Mouse (Mus musculus): ENCODE results near the gene Ctdsp1. TPM values are rescaled to one million over a fixed set of nuclear protein-coding genes. Genes with fewer than 3 reads are reported as not detected.

Ctdsp1 gene
- 81.1 and 82.0 TPM in 2 replicates for polyA plus RNA-seq (2015; fragmentation: Nextera tagmentation; extraction: Ambion mirVana)

DNA sequence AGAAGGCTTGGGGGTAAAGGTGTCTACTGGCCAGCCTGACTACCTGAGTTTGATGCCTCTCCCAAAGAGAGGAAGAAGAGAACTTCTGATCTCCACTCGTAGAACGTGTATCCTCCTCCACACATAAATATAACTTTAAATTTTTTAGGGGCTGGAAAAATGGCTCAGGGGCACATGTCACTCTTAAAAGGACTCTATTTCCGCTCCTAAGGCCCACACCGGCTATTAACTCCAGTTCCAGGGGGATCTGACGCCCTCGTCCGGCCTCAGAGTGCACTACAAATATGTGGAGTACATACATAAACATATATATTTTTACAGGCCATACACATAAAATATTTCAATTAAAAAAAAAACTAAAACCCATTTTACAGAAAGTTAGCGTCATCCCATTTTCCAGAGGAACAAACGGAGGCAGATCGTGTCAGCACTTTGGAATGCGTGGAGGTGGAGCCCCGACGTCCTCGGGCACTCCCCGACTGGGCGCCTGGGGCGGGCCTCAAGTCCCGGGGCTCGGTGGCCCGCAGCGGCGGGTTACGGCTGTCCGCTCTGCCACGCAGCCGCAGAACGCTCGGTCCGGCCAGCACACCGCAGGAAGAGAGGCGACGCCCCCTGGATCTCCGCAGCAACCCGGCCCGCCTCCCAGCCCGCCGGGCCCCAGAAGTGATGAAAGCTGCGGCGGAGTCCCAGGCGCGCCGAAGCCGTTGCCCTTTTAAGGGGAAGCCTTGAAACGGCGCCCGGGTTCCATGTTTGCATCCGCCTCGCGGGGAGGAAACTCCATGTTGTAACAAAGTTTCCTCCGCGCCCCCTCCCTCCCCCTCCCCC lies at the start of gene Ctdsp1:
Gene Ctdsp1 (plus strand): TSS at position 586 of the 825 bp plus-strand sequence.
- Histone ChIP-seq H3K27ac (peak within 1 kb of the TSS; percentile 98), H3K27me3 (no peaks in the 10 kb centered on the region), H3K36me3 (peaks cover 24% of the 10 kb centered on the region), H3K9ac (peak within 1 kb of the TSS; percentile 99), H3K4me1 (peaks cover 59% of the 10 kb centered on the region), H3K4me3 (replicated peaks) (peak within 1 kb of the TSS; percentile 97), H3K9me3 (replicated peaks) (no peaks in the 10 kb centered on the region), H3K4me2 (peak within 1 kb of the TSS; percentile 93)
- ATAC-seq (replicated peaks; ENCODE audit: low FRiP score) = peak; percentile 71
- WGBS = 2% methylated on average over 49 of the region's 51 CpGs

- H3K4me3 ChIP-seq (replicated peaks) = no peak overlapping the region
- H3K27ac ChIP-seq = 0 out of 2 replicates have a peak overlapping the region, but pooled peaks have one; percentile 27
- no peaks in the 10 kb centered on the region for H3K27me3 ChIP-seq
- peaks cover 36% of the 10 kb centered on the region for H3K4me1 ChIP-seq
- 75% methylated on average over 7 of the region's 7 CpGs for WGBS
- H3K9me3 ChIP-seq (replicated peaks) = no peaks in the 10 kb centered on the region
- H3K4me2 ChIP-seq = no peak overlapping the region
- H3K36me3 ChIP-seq = no peaks in the 10 kb centered on the region
- H3K9ac ChIP-seq = no peak overlapping the region
- ATAC-seq (replicated peaks; ENCODE audit: low FRiP score) = no peak
Observed at GRCm38 (mm10) chr1:74341898-74342297, 49.4 kb upstream of the Ctdsp1 start.

GRCm38 (mm10) chr1:74342308-74342707 lies 49.0 kb upstream of the Ctdsp1 start:
- no peak for ATAC-seq (replicated peaks; ENCODE audit: low FRiP score)

DNA sequence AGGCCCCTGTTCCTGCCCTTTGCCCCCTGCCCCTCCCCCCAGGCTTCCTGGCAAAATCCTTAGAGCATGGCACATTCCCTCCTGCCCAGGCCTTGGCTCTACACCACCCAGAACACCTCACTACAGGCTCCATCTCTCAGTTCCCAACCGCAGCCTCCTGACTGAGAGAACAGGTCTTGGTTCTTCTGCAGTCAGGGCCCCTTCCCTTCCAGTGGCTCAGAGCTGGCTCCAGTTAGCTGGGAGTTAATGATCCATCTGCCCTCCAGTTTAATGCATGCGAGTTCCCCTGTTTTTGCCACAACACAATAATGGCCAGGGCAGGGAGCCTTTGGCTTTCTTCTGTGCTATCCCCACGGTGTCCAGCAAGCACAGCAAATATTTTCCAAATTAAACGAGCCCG lies 48.1 kb upstream of the Ctdsp1 start:
- Histone ChIP-seq H3K4me1 (peaks cover 36% of the 10 kb centered on the region), H3K27ac (peak overlapping the region; percentile 90), H3K4me3 (replicated peaks) (no peak overlapping the region), H3K27me3 (no peaks in the 10 kb centered on the region), H3K4me2 (peak overlapping the region; percentile 12; the same call in 1 of the 2 replicates), H3K36me3 (no peaks in the 10 kb centered on the region), H3K9ac (no peak overlapping the region), H3K9me3 (replicated peaks) (no peaks in the 10 kb centered on the region)
- WGBS = 47% methylated on average over 5 of the region's 5 CpGs
- peak; percentile 85 for ATAC-seq (replicated peaks; ENCODE audit: low FRiP score)

More at GRCm38 (mm10) chr1:74342308-74342707, 49.0 kb upstream of the Ctdsp1 start:
- peaks cover 36% of the 10 kb centered on the region for H3K4me1 ChIP-seq
- no peak overlapping the region for H3K4me2 ChIP-seq
- no peaks in the 10 kb centered on the region for H3K27me3 ChIP-seq
- no peaks in the 10 kb centered on the region for H3K36me3 ChIP-seq
- H3K9ac ChIP-seq = no peak overlapping the region
- H3K27ac ChIP-seq = peak overlapping the region; percentile 90
- H3K4me3 ChIP-seq (replicated peaks) = no peak overlapping the region
- H3K9me3 ChIP-seq (replicated peaks) = no peaks in the 10 kb centered on the region
- 65% methylated on average over 1 of the region's 1 CpGs for WGBS

- peaks cover 36% of the 10 kb centered on the region for H3K4me1 ChIP-seq
- H3K27me3 ChIP-seq = no peaks in the 10 kb centered on the region
- H3K27ac ChIP-seq = peak overlapping the region; percentile 90
- no peak overlapping the region for H3K4me3 ChIP-seq (replicated peaks)
- H3K9ac ChIP-seq = no peak overlapping the region
- H3K4me2 ChIP-seq = no peak overlapping the region
- ATAC-seq (replicated peaks; ENCODE audit: low FRiP score) = no peak
- H3K9me3 ChIP-seq (replicated peaks) = no peaks in the 10 kb centered on the region
- 79% methylated on average over 11 of the region's 11 CpGs for WGBS
- peaks cover 8% of the 10 kb centered on the region for H3K36me3 ChIP-seq
Observed at GRCm38 (mm10) chr1:74344163-74344916, 47.0 kb upstream of the Ctdsp1 start.

DNA sequence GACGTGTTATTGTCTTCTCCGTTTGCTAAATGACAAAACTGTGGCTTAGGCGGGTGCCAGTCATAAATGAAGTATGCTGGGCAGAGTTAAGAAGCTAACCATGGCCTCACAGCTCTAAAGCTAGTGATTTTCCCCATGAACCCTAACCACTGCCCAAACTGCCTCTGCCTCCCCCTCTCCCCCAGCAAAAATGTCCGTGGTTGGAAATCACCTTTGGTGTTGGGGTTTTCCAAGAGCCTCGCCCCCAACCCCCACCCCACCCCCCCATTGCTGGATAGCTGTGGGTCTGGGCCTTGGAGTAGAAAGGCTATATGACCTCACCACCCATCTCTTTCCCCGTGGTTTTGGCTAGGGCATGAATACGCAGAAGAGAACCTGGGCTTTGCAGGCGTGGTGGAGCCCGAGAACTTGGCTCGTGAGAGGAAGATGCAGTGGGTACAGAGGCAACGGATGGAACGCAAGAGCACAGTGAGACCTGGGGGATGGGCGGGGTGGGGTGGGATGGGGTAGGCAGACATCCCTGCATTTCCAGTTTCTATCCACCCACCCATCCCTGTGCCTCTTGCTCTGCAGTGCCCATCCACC lies 40.0 kb upstream of the Ctdsp1 start:
- H3K9ac ChIP-seq = no peak overlapping the region
- H3K36me3 ChIP-seq = peaks cover 31% of the 10 kb centered on the region
- no peak overlapping the region for H3K4me3 ChIP-seq (replicated peaks)
- no peak overlapping the region for H3K4me2 ChIP-seq
- ATAC-seq (replicated peaks; ENCODE audit: low FRiP score) = no peak
- 92% methylated on average over 13 of the region's 13 CpGs for WGBS
- no peak overlapping the region for H3K27ac ChIP-seq
- no peaks in the 10 kb centered on the region for H3K9me3 ChIP-seq (replicated peaks)
- H3K4me1 ChIP-seq = no peaks in the 10 kb centered on the region
- no peaks in the 10 kb centered on the region for H3K27me3 ChIP-seq

DNA sequence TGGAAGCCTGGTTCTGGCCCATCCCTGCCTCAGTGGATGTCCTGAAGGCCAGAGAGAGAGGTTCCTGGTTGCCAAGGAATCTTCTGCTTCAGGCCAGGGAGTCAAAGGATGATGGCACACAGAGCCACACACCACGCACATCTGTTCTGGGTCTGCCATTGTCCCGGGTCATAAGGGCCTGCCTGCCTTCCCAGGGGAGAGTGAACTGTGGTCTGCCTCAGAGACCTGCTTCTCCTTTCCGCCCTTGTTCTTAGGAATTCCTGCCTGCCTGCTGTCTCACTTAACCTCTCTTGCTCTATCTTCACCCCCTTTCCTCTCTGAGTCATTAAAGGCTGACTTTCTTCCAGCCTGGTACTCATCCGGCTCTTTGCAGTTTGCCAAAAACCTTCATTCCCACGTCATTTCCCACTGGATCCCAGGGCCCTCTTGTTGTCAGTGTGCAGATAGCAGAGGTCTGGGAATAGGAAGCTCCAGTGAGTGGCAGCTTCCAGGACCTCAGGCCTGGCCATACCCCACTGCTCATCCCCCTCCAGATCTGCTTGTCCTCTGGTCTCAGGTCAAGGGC lies 38.7 kb upstream of the Ctdsp1 start:
- H3K9me3 ChIP-seq (replicated peaks) = no peaks in the 10 kb centered on the region
- H3K36me3 ChIP-seq = peaks cover 31% of the 10 kb centered on the region
- H3K4me2 ChIP-seq = no peak overlapping the region
- ATAC-seq (replicated peaks; ENCODE audit: low FRiP score) = no peak
- H3K4me1 ChIP-seq = no peaks in the 10 kb centered on the region
- H3K27ac ChIP-seq = no peak overlapping the region
- H3K4me3 ChIP-seq (replicated peaks) = no peak overlapping the region
- no peak overlapping the region for H3K9ac ChIP-seq
- 73% methylated on average over 5 of the region's 5 CpGs for WGBS
- H3K27me3 ChIP-seq = no peaks in the 10 kb centered on the region

GRCm38 (mm10) chr1:74353453-74354229 lies 37.7 kb upstream of the Ctdsp1 start:
- Histone ChIP-seq H3K4me2 (no peak overlapping the region), H3K27ac (no peak overlapping the region), H3K4me1 (no peaks in the 10 kb centered on the region), H3K36me3 (peaks cover 30% of the 10 kb centered on the region), H3K9me3 (replicated peaks) (no peaks in the 10 kb centered on the region), H3K27me3 (no peaks in the 10 kb centered on the region), H3K4me3 (replicated peaks) (no peak overlapping the region), H3K9ac (no peak overlapping the region)
- WGBS = 91% methylated on average over 9 of the region's 9 CpGs
- no peak for ATAC-seq (replicated peaks; ENCODE audit: low FRiP score)

- no peaks in the 10 kb centered on the region for H3K27me3 ChIP-seq
- H3K9me3 ChIP-seq (replicated peaks) = no peaks in the 10 kb centered on the region
- no peak overlapping the region for H3K4me3 ChIP-seq (replicated peaks)
- peaks cover 4% of the 10 kb centered on the region; the same call in 1 of the 2 replicates for H3K36me3 ChIP-seq
- ATAC-seq (replicated peaks; ENCODE audit: low FRiP score) = no peak
- H3K9ac ChIP-seq = no peak overlapping the region
- H3K4me2 ChIP-seq = no peak overlapping the region
- peaks cover 7% of the 10 kb centered on the region for H3K4me1 ChIP-seq
- no peak overlapping the region for H3K27ac ChIP-seq
Observed at GRCm38 (mm10) chr1:74357531-74357930, 33.8 kb upstream of the Ctdsp1 start.

- no peak for ATAC-seq (replicated peaks; ENCODE audit: low FRiP score)
- Histone ChIP-seq H3K27ac (no peak overlapping the region), H3K9ac (no peak overlapping the region), H3K36me3 (no peaks in the 10 kb centered on the region), H3K4me2 (no peak overlapping the region), H3K4me3 (replicated peaks) (no peak overlapping the region), H3K27me3 (no peaks in the 10 kb centered on the region), H3K4me1 (peaks cover 16% of the 10 kb centered on the region), H3K9me3 (replicated peaks) (no peaks in the 10 kb centered on the region)
- WGBS = 86% methylated on average over 5 of the region's 5 CpGs
Observed at GRCm38 (mm10) chr1:74359952-74360517, 31.3 kb upstream of the Ctdsp1 start.

- Histone ChIP-seq H3K4me1 (peaks cover 16% of the 10 kb centered on the region), H3K36me3 (no peaks in the 10 kb centered on the region), H3K27ac (no peak within 1 kb of the TSS), H3K9me3 (replicated peaks) (no peaks in the 10 kb centered on the region), H3K4me2 (peak within 1 kb of the TSS; percentile 21; the same call in 1 of the 2 replicates), H3K9ac (no peak within 1 kb of the TSS), H3K4me3 (replicated peaks) (no peak within 1 kb of the TSS), H3K27me3 (no peaks in the 10 kb centered on the region)
- peak; percentile 65 for ATAC-seq (replicated peaks; ENCODE audit: low FRiP score)
- WGBS = 0% methylated on average over 2 of the region's 2 CpGs
Observed at GRCm38 (mm10) chr1:74361812-74362211, 29.5 kb upstream of the Ctdsp1 start, which contains the start of gene Catip. TSS of gene Catip (plus strand) at chr1:74362108.

Measured in kidney, embryonic 15.5 days (tissue).